Mouse (Mus musculus): ENCODE results near the gene Olfr609. TPM values are rescaled to one million over a fixed set of nuclear protein-coding genes. Genes with fewer than 3 reads are reported as not detected.
"Not testable (repeated sequence)": the region's sequence is repeated elsewhere in the genome, so short reads cannot be mapped to it uniquely, and the experiment has no call there.

The Olfr609 gene
- polyA plus RNA-seq (2015; fragmentation: Nextera tagmentation; extraction: Ambion mirVana) = not detected in 2 replicates

DNA sequence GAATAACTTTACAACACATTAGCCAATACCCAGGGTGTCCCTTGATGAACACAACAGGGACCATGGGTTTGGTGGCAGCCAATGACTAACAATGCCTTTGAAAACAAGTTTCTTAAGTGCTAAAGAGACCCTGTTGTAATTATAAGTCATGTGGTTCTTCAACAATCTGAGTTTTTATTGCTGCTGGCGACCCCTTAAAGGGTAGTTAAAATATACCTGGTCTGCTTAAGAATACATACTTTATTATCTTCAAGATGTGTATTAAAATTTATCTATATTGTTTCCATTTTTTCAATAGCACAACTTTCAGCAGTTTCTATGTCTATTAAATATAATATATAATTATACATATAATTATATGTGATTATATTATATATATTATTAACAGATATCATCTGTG lies at the start of gene Olfr609:
Gene Olfr609 (minus strand): TSS at position 101 of the 400 bp plus-strand sequence.
- no peak for TF ChIP-seq CTCF (IDR thresholded peaks at IDR 0.05; ENCODE audit: low read depth)
- no peak within 1 kb of the TSS for H3K27ac ChIP-seq
- 45% methylated on average over 1 of the region's 1 CpGs for WGBS

DNA sequence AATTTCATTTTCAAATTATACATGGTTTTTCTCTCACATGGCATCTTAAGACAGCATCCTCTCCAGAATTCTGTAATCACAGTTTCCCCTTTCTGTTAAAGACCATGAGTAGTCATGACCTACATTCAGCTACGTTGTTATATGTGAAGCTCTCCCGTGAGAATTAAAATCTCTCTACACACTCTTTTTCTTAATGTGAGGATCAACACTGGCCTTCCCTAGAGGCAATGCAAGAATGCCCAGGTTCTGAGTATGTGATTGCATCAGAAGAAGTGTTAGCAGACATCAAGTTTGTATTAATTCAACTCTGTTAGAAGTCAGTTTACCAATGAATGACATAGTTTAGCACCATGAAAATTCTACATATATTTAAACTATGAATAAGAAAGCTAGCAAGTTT lies 44.8 kb upstream of the Olfr609 start, which contains the start of gene Olfr612:
Gene Olfr612 (minus strand): TSS at position 101 of the 400 bp plus-strand sequence.
- ATAC-seq (replicated peaks; ENCODE audit: low FRiP score, low read depth); H3K36me3 ChIP-seq (ENCODE audit: insufficient read depth, low read length); DNase-seq (ENCODE audit: low spot score); H3K27me3 ChIP-seq (ENCODE audit: insufficient read depth, low read length); H3K9me3 ChIP-seq (replicated peaks; ENCODE audit: low read length); H3K4me3 ChIP-seq (replicated peaks; ENCODE audit: low read depth, low read length); H3K27ac ChIP-seq; H3K4me1 ChIP-seq (replicated peaks; ENCODE audit: insufficient read depth, low read length); H3K4me2 ChIP-seq (ENCODE audit: low read length); H3K9ac ChIP-seq (ENCODE audit: low read depth, low read length): not testable (repeated sequence)
- 85% methylated on average over 2 of the region's 2 CpGs for WGBS

More for the DNA sequence above, at the start of gene Olfr609:
- H3K4me2 ChIP-seq (ENCODE audit: low read length) = no peak within 1 kb of the TSS
- H3K27me3 ChIP-seq (ENCODE audit: insufficient read depth, low read length) = no peaks in the 10 kb centered on the region
- H3K36me3 ChIP-seq (ENCODE audit: insufficient read depth, low read length) = no peaks in the 10 kb centered on the region
- H3K4me3 ChIP-seq (replicated peaks; ENCODE audit: low read depth, low read length) = no peak within 1 kb of the TSS
- no peaks in the 10 kb centered on the region for H3K9me3 ChIP-seq (replicated peaks; ENCODE audit: low read length)
- no peak for DNase-seq (ENCODE audit: low spot score)
- H3K4me1 ChIP-seq (replicated peaks; ENCODE audit: insufficient read depth, low read length) = no peaks in the 10 kb centered on the region
- H3K9ac ChIP-seq (ENCODE audit: low read depth, low read length) = no peak within 1 kb of the TSS
- ATAC-seq (replicated peaks; ENCODE audit: low FRiP score, low read depth) = no peak

DNA sequence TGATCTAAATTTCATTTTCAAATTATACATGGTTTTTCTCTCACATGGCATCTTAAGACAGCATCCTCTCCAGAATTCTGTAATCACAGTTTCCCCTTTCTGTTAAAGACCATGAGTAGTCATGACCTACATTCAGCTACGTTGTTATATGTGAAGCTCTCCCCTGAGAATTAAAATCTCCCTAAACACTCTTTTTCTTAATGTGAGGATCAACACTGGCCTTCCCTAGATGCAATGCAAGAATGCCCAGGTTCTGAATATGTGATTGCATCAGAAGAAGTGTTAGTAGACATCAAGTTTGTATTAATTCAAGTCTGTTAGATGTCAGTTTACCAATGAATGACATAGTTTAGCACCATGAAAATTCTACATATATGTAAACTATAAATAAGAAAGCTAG lies 22.9 kb upstream of the Olfr609 start, which contains the start of gene Olfr611:
Gene Olfr611 (minus strand): TSS at position 101 of the 400 bp plus-strand sequence.
- not testable (repeated sequence) for H3K36me3 ChIP-seq (ENCODE audit: insufficient read depth, low read length); H3K4me2 ChIP-seq (ENCODE audit: low read length); H3K4me1 ChIP-seq (replicated peaks; ENCODE audit: insufficient read depth, low read length); DNase-seq (ENCODE audit: low spot score); H3K27ac ChIP-seq; H3K9me3 ChIP-seq (replicated peaks; ENCODE audit: low read length); H3K9ac ChIP-seq (ENCODE audit: low read depth, low read length); H3K4me3 ChIP-seq (replicated peaks; ENCODE audit: low read depth, low read length); ATAC-seq (replicated peaks; ENCODE audit: low FRiP score, low read depth); H3K27me3 ChIP-seq (ENCODE audit: insufficient read depth, low read length)
- WGBS = 63% methylated on average over 1 of the region's 1 CpGs

DNA sequence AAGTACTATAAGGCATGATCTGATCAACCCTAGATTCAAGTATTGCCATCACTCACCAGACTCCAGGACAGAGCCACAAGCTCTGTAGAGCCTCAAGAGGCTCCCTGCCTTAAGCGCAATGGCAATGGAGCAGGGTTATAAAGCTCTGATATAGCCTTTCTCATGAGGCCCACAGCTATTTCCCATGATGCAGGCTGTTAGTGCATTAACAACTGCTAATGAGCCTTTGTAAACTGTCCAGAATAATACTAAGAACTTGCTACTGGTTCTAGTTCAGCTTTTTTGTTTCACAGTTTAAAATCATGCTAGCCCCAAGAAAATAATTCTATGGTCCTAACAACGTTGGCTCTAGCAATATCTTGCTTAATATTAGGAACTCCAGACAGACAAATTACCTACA lies 14.2 kb upstream of the Olfr609 start, which contains the start of gene Olfr610:
Gene Olfr610 (minus strand): TSS at position 101 of the 400 bp plus-strand sequence.
- DNase-seq (ENCODE audit: low spot score) = no peak
- WGBS = 85% methylated on average over 2 of the region's 2 CpGs

DNA sequence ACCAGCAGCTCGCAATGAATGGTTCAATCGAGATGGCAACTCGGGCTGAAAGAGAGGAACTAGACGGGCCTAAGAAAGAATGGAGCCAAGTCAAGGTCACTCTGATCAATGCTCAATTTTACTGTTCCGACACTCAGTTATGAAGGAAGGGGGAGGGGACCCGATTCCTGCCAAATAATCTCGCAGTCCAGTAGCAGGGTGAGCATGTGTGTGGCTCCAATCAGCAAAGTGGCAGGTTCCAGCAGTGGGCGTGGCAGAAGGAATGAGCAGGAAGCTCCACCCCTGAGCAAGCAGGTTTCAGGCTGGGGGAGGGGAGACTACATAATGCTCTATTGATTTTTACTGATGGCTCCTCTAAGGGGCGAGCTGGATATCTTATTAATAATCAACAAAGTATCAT lies 20.8 kb downstream of the Olfr609 start:
- not testable (repeated sequence) for DNase-seq (ENCODE audit: low spot score); H3K4me3 ChIP-seq (replicated peaks; ENCODE audit: low read depth, low read length); ATAC-seq (replicated peaks; ENCODE audit: low FRiP score, low read depth); H3K4me1 ChIP-seq (replicated peaks; ENCODE audit: insufficient read depth, low read length); H3K36me3 ChIP-seq (ENCODE audit: insufficient read depth, low read length); H3K27ac ChIP-seq; H3K9ac ChIP-seq (ENCODE audit: low read depth, low read length); H3K4me2 ChIP-seq (ENCODE audit: low read length); H3K9me3 ChIP-seq (replicated peaks; ENCODE audit: low read length); H3K27me3 ChIP-seq (ENCODE audit: insufficient read depth, low read length)
- WGBS = 84% methylated on average over 9 of the region's 9 CpGs

More for the DNA sequence above, 14.2 kb upstream of the Olfr609 start, which contains the start of gene Olfr610:
- Histone ChIP-seq H3K4me1 (replicated peaks; ENCODE audit: insufficient read depth, low read length) (no peaks in the 10 kb centered on the region), H3K27ac (no peak within 1 kb of the TSS), H3K27me3 (ENCODE audit: insufficient read depth, low read length) (no peaks in the 10 kb centered on the region), H3K4me3 (replicated peaks; ENCODE audit: low read depth, low read length) (no peak within 1 kb of the TSS), H3K4me2 (ENCODE audit: low read length) (no peak within 1 kb of the TSS), H3K9ac (ENCODE audit: low read depth, low read length) (no peak within 1 kb of the TSS), H3K36me3 (ENCODE audit: insufficient read depth, low read length) (no peaks in the 10 kb centered on the region), H3K9me3 (replicated peaks; ENCODE audit: low read length) (no peaks in the 10 kb centered on the region)
- ATAC-seq (replicated peaks; ENCODE audit: low FRiP score, low read depth) = no peak
- no peak for TF ChIP-seq CTCF (IDR thresholded peaks at IDR 0.05; ENCODE audit: low read depth)

DNA sequence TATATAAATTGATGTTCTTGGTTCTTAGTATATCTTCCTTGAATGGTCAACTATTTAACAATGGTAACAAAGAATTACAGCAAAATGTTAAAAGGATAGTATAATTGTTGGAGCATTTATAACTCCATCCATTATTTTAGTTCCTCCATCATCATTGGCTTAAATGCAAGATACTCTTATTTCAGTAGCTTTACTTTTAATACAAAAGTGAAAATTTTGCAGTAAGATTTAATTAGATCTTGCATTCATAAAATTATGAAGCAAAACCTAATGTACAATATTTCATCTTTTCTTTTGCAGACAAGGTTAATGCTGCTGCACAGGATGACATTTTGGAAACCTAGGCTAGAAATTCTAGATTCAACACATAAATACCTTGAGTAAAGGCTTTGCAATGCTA lies 28.3 kb downstream of the Olfr609 start, which contains the start of gene Olfr608:
Gene Olfr608 (plus strand): TSS at position 301 of the 400 bp plus-strand sequence.
- Histone ChIP-seq H3K27me3 (ENCODE audit: insufficient read depth, low read length) (no peaks in the 10 kb centered on the region), H3K9me3 (replicated peaks; ENCODE audit: low read length) (no peaks in the 10 kb centered on the region), H3K27ac (no peak within 1 kb of the TSS), H3K36me3 (ENCODE audit: insufficient read depth, low read length) (no peaks in the 10 kb centered on the region), H3K9ac (ENCODE audit: low read depth, low read length) (no peak within 1 kb of the TSS), H3K4me1 (replicated peaks; ENCODE audit: insufficient read depth, low read length) (no peaks in the 10 kb centered on the region), H3K4me2 (ENCODE audit: low read length) (no peak within 1 kb of the TSS), H3K4me3 (replicated peaks; ENCODE audit: low read depth, low read length) (no peak within 1 kb of the TSS)
- ATAC-seq (replicated peaks; ENCODE audit: low FRiP score, low read depth) (no peak), DNase-seq (ENCODE audit: low spot score) (no peak)
- TF ChIP-seq CTCF (IDR thresholded peaks at IDR 0.05; ENCODE audit: low read depth) = no peak

DNA sequence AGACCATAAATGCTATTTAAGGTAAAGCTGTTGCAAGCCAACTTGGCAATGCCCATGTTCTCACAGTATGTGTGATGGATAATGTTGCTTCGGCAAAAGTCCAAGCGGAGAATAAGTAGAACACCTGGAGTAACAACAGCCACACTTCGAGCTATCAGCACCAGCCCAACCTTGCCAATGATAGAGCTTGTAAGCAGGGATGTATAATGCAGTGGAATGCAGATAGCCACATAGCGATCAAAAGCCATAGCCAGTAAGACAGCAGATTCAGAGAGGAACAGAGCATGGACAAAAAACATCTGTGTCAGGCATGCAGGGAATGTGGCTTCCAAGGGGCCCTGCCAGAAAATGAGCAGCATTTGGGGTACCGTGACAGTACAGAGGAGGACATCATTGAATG lies 37.3 kb downstream of the Olfr609 start:
- TF ChIP-seq CTCF (IDR thresholded peaks at IDR 0.05; ENCODE audit: low read depth) = no peak
- no peak for ATAC-seq (replicated peaks; ENCODE audit: low FRiP score, low read depth)

More for the DNA sequence above, 37.3 kb downstream of the Olfr609 start:
- H3K4me2 ChIP-seq (ENCODE audit: low read length) = no peak overlapping the region
- H3K9ac ChIP-seq (ENCODE audit: low read depth, low read length) = no peak overlapping the region
- H3K36me3 ChIP-seq (ENCODE audit: insufficient read depth, low read length) = no peaks in the 10 kb centered on the region
- no peaks in the 10 kb centered on the region for H3K4me1 ChIP-seq (replicated peaks; ENCODE audit: insufficient read depth, low read length)
- no peaks in the 10 kb centered on the region for H3K9me3 ChIP-seq (replicated peaks; ENCODE audit: low read length)
- WGBS = 88% methylated on average over 5 of the region's 5 CpGs
- H3K27ac ChIP-seq = no peak overlapping the region
- no peaks in the 10 kb centered on the region for H3K27me3 ChIP-seq (ENCODE audit: insufficient read depth, low read length)
- no peak overlapping the region for H3K4me3 ChIP-seq (replicated peaks; ENCODE audit: low read depth, low read length)
- DNase-seq (ENCODE audit: low spot score) = no peak
